Mouse (Mus musculus) myocyte (in vitro differentiated cells): ENCODE data around the gene Plgrkt. TPM values are rescaled to one million over a fixed set of nuclear protein-coding genes. Genes with fewer than 3 reads are reported as not detected.

Experiments
- H3K27me3 ChIP-seq: one replicate; pipeline ENCODE4 v1.6.1; 2011; ENCODE audit not compliant: control insufficient read depth, insufficient read depth, insufficient read length
- H3K36me3 ChIP-seq: one replicate; pipeline ENCODE4 v1.6.1; 2011; ENCODE audit not compliant: control insufficient read depth, insufficient read depth
- H3K4me2 ChIP-seq: one replicate; pipeline ENCODE4 v1.6.1; 2011; ENCODE audit warnings: low read depth, control low read depth
- H3K4me3 ChIP-seq: one replicate; pipeline ENCODE4 v1.5.1; 2011; ENCODE audit warnings: mild to moderate bottlenecking, control low read depth, moderate library complexity
- H3K79me2 ChIP-seq: one replicate; pipeline ENCODE4 v1.6.1; 2011; ENCODE audit not compliant: control insufficient read depth, insufficient read depth
- H3ac ChIP-seq: one replicate; pipeline ENCODE4 v1.6.1; 2011; ENCODE audit not compliant: control insufficient read depth, insufficient read length
- CEBPB ChIP-seq: IDR thresholded peaks from 2 replicates; pipeline ENCODE4 v1.6.1; 2011; ENCODE audit warnings: mild to moderate bottlenecking, moderate library complexity; ENCODE audit not compliant: poor library complexity, insufficient read depth, severe bottlenecking
- E2F4 ChIP-seq: IDR thresholded peaks from one replicate; pipeline ENCODE4 v1.6.1; 2011; ENCODE audit warnings: mild to moderate bottlenecking, control low read depth, moderate library complexity; ENCODE audit not compliant: insufficient read depth
- MAX ChIP-seq: IDR thresholded peaks from one replicate; pipeline ENCODE4 v1.6.1; 2011; ENCODE audit warnings: low read depth, mild to moderate bottlenecking, control low read depth
- MYOD1 ChIP-seq, 3 experiments: IDR thresholded peaks; one replicate each; pipeline ENCODE4 v1.6.1; 2011; ENCODE audit warnings: control low read depth in 2 of 3, low read depth in 2 of 3, mild to moderate bottlenecking in 2 of 3, moderate library complexity in 1 of 3; ENCODE audit not compliant: insufficient read length in 2 of 3, control insufficient read depth in 1 of 3
- MYOG ChIP-seq, 3 experiments: IDR thresholded peaks; one replicate each; pipeline ENCODE4 v1.6.1; 2011; ENCODE audit warnings: control low read depth in 2 of 3, low read depth in 2 of 3, mild to moderate bottlenecking in 2 of 3; ENCODE audit not compliant: insufficient read length in 2 of 3, control insufficient read depth in 1 of 3, insufficient read depth in 1 of 3
- POLR2A ChIP-seq: IDR thresholded peaks from one replicate; pipeline ENCODE4 v1.6.1; 2011; ENCODE audit warnings: low read depth, mild to moderate bottlenecking, control low read depth, moderate library complexity; ENCODE audit not compliant: insufficient read length
- POLR2AphosphoS2 ChIP-seq: IDR thresholded peaks from one replicate; pipeline ENCODE4 v1.6.1; 2011; ENCODE audit warnings: low read depth, control low read depth; ENCODE audit not compliant: insufficient read length
- REST ChIP-seq: IDR thresholded peaks from one replicate; pipeline ENCODE4 v1.6.1; 2011; ENCODE audit warnings: mild to moderate bottlenecking, control low read depth, moderate library complexity; ENCODE audit not compliant: insufficient read depth, insufficient read length
- SRF ChIP-seq: IDR thresholded peaks from one replicate; pipeline ENCODE4 v1.6.1; 2011; ENCODE audit warnings: low read depth; ENCODE audit not compliant: control insufficient read depth, insufficient read length
- TCF12 ChIP-seq: IDR thresholded peaks from one replicate; pipeline ENCODE4 v1.6.1; 2011; ENCODE audit warnings: mild to moderate bottlenecking, control low read depth; ENCODE audit not compliant: poor library complexity, insufficient read depth, severe bottlenecking
- TCF3 ChIP-seq: IDR thresholded peaks from one replicate; pipeline ENCODE4 v1.6.1; 2011; ENCODE audit warnings: low read depth, control low read depth; ENCODE audit not compliant: insufficient read length
- USF1 ChIP-seq: IDR thresholded peaks from one replicate; pipeline ENCODE4 v1.6.1; 2011; ENCODE audit warnings: low read depth, mild to moderate bottlenecking, control low read depth, moderate library complexity
- polyA plus RNA-seq: library from polyadenylated mRNA; unstranded; fragments of >200 nt; fragmentation: generic; extraction: Trizol; gene quantifications from one replicate; pipeline ENCODE4 v1.2.1, GENCODE M21; 2012; ENCODE audit warnings: missing spikeins

Plgrkt gene
- polyA plus RNA-seq, 1 experiment: 25.1 TPM

DNA sequence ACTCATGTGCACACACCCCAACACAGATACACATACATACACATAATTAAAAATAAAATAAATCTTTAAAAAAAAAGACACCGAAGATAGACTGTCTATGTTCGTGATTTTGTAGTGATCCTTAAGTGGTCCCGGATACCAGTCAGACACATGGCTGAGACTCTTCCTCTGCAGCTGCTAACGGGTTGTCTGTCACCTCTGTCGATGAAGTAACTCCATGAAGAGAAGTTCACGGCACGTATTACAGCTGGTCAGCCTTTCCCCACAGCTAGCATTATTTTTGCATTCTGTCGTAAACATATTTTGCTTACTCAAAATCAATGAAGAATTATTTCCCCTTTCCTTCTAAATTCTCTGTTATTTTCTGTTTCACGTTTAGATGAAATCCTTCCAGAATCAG is 26.1 kb upstream of the Plgrkt start:
- TF ChIP-seq USF1 (no peak), MAX (no peak), MYOD1 (IDR thresholded peaks at IDR 0.05; ENCODE audit: control insufficient read depth in 1 of 3, insufficient read length in 2 of 3, low read depth in 2 of 3) (no peak), E2F4 (no peak)
- Histone ChIP-seq H3K4me3 (no peak overlapping the region), H3K79me2 (no peaks in the 10 kb centered on the region), H3ac (no peak overlapping the region), H3K36me3 (no peaks in the 10 kb centered on the region), H3K4me2 (no peak overlapping the region), H3K27me3 (no peaks in the 10 kb centered on the region)

DNA sequence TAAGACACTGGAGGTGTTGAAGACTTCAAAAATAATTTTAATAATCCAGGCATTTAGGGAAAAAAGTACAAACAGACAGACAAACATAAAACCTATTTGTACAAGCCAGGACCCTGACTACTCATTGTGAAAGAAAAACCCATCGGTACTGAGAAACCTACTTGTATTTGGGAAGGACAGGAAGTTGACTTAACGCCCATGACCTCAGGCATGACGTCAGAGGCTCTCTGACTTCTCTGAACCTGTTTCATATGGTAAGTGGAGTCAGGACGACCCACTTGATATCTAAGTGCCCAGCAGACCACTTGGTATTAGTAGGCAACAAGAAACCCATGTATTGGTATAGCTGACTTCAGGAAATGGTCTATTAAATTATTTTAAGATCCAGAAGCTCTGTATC is 24.1 kb upstream of the Plgrkt start:
- no peaks in the 10 kb centered on the region for H3K79me2 ChIP-seq
- H3K4me2 ChIP-seq: no peak overlapping the region

DNA sequence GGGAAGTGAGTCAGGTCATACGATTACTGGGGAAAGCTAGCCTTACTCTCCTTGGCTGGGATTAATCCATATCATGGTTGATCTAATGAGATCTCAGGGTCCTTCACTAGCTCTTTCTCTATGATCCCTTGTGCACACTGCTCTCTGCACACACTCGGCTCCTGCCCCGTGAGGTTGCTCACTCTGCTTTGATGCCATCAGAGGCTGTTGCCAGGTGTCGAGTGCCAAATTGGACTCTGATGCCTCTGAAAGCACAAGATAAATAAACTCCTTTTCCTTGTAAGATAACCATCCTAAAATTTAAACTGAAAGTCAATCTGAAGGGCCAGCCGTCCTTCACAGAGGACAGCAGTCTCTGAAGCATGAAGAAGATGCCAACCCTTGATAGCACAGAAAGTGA is 23.3 kb upstream of the Plgrkt start:
- no peaks in the 10 kb centered on the region for H3K27me3 ChIP-seq
- H3K36me3 ChIP-seq: no peaks in the 10 kb centered on the region
- no peaks in the 10 kb centered on the region for H3K79me2 ChIP-seq
- no peak overlapping the region for H3K4me2 ChIP-seq
- no peak overlapping the region for H3K4me3 ChIP-seq
- TF ChIP-seq CEBPB (no peak), TCF12 (no peak), POLR2A (no peak), E2F4 (no peak), REST (no peak), MYOD1 (IDR thresholded peaks at IDR 0.05; ENCODE audit: control insufficient read depth in 1 of 3, insufficient read length in 2 of 3, low read depth in 2 of 3) (no peak), MAX (no peak), SRF (no peak)
- H3ac ChIP-seq: no peak overlapping the region

More for the DNA sequence above, 24.1 kb upstream of the Plgrkt start:
- no peaks in the 10 kb centered on the region for H3K36me3 ChIP-seq
- TF ChIP-seq MAX: no peak
- no peak for TF ChIP-seq POLR2A
- no peak for TF ChIP-seq CEBPB
- no peak for TF ChIP-seq MYOG (IDR thresholded peaks at IDR 0.05; ENCODE audit: control insufficient read depth in 1 of 3, insufficient read depth in 1 of 3, insufficient read length in 2 of 3, low read depth in 2 of 3)
- no peak for TF ChIP-seq USF1
- no peak for TF ChIP-seq TCF3
- TF ChIP-seq TCF12: no peak
- no peak for TF ChIP-seq POLR2AphosphoS2
- TF ChIP-seq MYOD1 (IDR thresholded peaks at IDR 0.05; ENCODE audit: control insufficient read depth in 1 of 3, insufficient read length in 2 of 3, low read depth in 2 of 3): no peak
- TF ChIP-seq REST: no peak
- TF ChIP-seq SRF: no peak
- TF ChIP-seq E2F4: no peak
- no peak overlapping the region for H3ac ChIP-seq
- H3K4me3 ChIP-seq: no peak overlapping the region
- no peaks in the 10 kb centered on the region for H3K27me3 ChIP-seq

DNA sequence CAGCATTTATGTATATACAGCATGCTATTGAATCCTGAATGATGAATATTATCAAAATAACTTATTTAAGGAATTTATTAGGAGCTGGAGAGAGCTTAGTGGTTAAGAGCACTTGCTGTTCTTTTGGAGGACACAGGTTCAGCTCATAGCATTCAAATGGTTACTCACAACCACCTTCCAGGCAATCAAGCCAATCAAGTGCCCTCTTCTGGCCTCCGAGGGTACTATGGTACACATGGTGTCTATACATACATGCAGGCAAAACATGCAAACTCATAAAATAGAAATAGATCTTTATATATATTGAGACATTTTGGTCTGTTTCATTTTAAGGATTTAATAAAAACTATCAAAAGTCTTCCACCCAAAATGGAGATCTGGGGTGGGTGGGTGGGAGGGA is 21.6 kb upstream of the Plgrkt start:
- no peak overlapping the region for H3K4me3 ChIP-seq
- no peaks in the 10 kb centered on the region for H3K79me2 ChIP-seq
- H3K36me3 ChIP-seq: no peaks in the 10 kb centered on the region
- TF ChIP-seq E2F4 (no peak), CEBPB (no peak)
- H3K4me2 ChIP-seq: no peak overlapping the region
- H3ac ChIP-seq: no peak overlapping the region
- no peaks in the 10 kb centered on the region for H3K27me3 ChIP-seq

DNA sequence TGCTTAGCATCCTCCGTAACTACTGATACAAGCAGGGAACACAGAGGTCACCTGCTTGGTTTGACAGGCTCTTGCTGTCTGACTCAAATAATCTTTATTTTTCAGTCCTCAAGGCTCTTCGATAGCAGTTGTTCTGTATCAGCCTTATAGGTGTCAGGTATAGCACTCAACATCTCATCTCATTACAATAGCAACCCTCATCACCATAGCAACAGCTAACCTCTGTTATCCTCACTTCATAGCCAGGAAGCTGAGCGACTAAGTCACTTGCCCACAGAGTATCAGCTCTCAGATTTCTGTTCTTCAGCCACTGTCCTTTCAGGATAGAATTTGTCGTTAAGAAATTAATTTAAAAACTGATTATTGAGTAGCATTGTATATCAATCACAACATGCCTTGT is 18.6 kb upstream of the Plgrkt start:
- H3K27me3 ChIP-seq: no peaks in the 10 kb centered on the region
- no peaks in the 10 kb centered on the region for H3K36me3 ChIP-seq
- no peak overlapping the region for H3K4me3 ChIP-seq
- TF ChIP-seq CEBPB: no peak
- TF ChIP-seq USF1: no peak
- no peak for TF ChIP-seq SRF
- no peak for TF ChIP-seq MAX
- no peak for TF ChIP-seq REST
- no peak for TF ChIP-seq TCF3
- TF ChIP-seq MYOD1 (IDR thresholded peaks at IDR 0.05; ENCODE audit: control insufficient read depth in 1 of 3, insufficient read length in 2 of 3, low read depth in 2 of 3): no peak
- no peak for TF ChIP-seq POLR2AphosphoS2
- no peak for TF ChIP-seq MYOG (IDR thresholded peaks at IDR 0.05; ENCODE audit: control insufficient read depth in 1 of 3, insufficient read depth in 1 of 3, insufficient read length in 2 of 3, low read depth in 2 of 3)
- no peak for TF ChIP-seq POLR2A
- no peak for TF ChIP-seq E2F4
- TF ChIP-seq TCF12: no peak
- no peak overlapping the region for H3ac ChIP-seq
- H3K79me2 ChIP-seq: no peaks in the 10 kb centered on the region
- no peak overlapping the region for H3K4me2 ChIP-seq

DNA sequence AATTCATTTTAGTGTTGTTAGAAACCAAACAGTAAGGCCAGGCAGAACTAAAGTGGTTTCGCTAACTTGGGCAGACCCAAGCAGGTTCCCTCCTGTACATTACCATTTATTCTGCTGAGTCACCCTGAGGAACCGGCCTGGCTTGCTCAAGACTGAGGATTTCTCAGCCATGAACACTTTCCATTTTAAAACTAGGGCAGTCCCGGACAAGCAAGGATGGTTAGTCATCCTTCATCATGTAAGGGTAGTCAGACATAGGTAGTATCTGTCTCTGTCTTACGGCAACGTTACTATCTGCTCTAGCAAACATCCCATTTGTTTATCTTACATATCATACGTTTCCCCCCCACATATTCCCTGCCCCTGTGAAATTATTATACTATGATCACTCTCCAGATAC is 17.8 kb upstream of the Plgrkt start:
- Histone ChIP-seq H3K27me3 (no peaks in the 10 kb centered on the region), H3K36me3 (no peaks in the 10 kb centered on the region), H3K4me2 (no peak overlapping the region), H3ac (no peak overlapping the region), H3K4me3 (no peak overlapping the region), H3K79me2 (no peaks in the 10 kb centered on the region)
- TF ChIP-seq REST (no peak), MAX (no peak), USF1 (no peak), TCF12 (no peak), E2F4 (no peak)
